Mouse (Mus musculus) Muller cell, postnatal 12 days (primary cell): ENCODE results near the gene Crtc2.
"Not testable (repeated sequence)": the region's sequence is repeated elsewhere in the genome, so short reads cannot be mapped to it uniquely, and the experiment has no call there.

Source experiments
- DNase-seq: peaks from one replicate; pipeline ENCODE4 v3.0.0-alpha.2; 2015; ENCODE audit errors: inconsistent ontology term

Crtc2 gene

GRCm38 (mm10) chr3:90266901-90267775, 13.2 kb downstream of the Crtc2 start:
- no peak for DNase-seq

- DNase-seq = no peak
Observed at GRCm38 (mm10) chr3:90268190-90268589, 14.2 kb downstream of the Crtc2 start.

GRCm38 (mm10) chr3:90268971-90269370, 15.0 kb downstream of the Crtc2 start:
- no peak for DNase-seq

GRCm38 (mm10) chr3:90270784-90271183, 16.8 kb downstream of the Crtc2 start:
- DNase-seq = no peak

- no peak for DNase-seq
Observed at GRCm38 (mm10) chr3:90272170-90272569, 18.2 kb downstream of the Crtc2 start.

- DNase-seq = no peak
Observed at GRCm38 (mm10) chr3:90273855-90274254, 19.9 kb downstream of the Crtc2 start.

- no peak for DNase-seq
Observed at GRCm38 (mm10) chr3:90275286-90275685, 21.3 kb downstream of the Crtc2 start.

GRCm38 (mm10) chr3:90276858-90277257, 22.9 kb downstream of the Crtc2 start:
- DNase-seq = no peak

- DNase-seq = no peak
Observed at GRCm38 (mm10) chr3:90277793-90278192, 23.8 kb downstream of the Crtc2 start.

- DNase-seq = no peak
Observed at GRCm38 (mm10) chr3:90278211-90278610, 24.2 kb downstream of the Crtc2 start.

- no peak for DNase-seq
Observed at GRCm38 (mm10) chr3:90279216-90279615, 25.3 kb downstream of the Crtc2 start.

- DNase-seq = no peak
Observed at GRCm38 (mm10) chr3:90279743-90280142, 25.8 kb downstream of the Crtc2 start.

GRCm38 (mm10) chr3:90280708-90281107, 26.7 kb downstream of the Crtc2 start:
- DNase-seq = no peak

- no peak for DNase-seq
Observed at GRCm38 (mm10) chr3:90284150-90284549, 30.2 kb downstream of the Crtc2 start.

GRCm38 (mm10) chr3:90289403-90289802, 35.4 kb downstream of the Crtc2 start:
- not testable (repeated sequence) for DNase-seq

- DNase-seq = no peak
Observed at GRCm38 (mm10) chr3:90290602-90291001, 36.6 kb downstream of the Crtc2 start.

GRCm38 (mm10) chr3:90291982-90292344, 38.0 kb downstream of the Crtc2 start:
- DNase-seq = no peak

- peak; percentile 99 for DNase-seq
Observed at GRCm38 (mm10) chr3:90292345-90293275, 38.6 kb downstream of the Crtc2 start, which contains the start of gene Gatad2b. Gene Gatad2b, plus strand, starts transcription at chr3:90293178.

GRCm38 (mm10) chr3:90293352-90294063, 39.5 kb downstream of the Crtc2 start:
- DNase-seq = peak; percentile 72

GRCm38 (mm10) chr3:90294064-90294440, 40.1 kb downstream of the Crtc2 start:
- peak; percentile 11 for DNase-seq

- no peak for DNase-seq
Observed at GRCm38 (mm10) chr3:90294651-90295050, 40.7 kb downstream of the Crtc2 start.

GRCm38 (mm10) chr3:90305801-90306200, 51.8 kb downstream of the Crtc2 start:
- DNase-seq = no peak
